Mouse (Mus musculus): ENCODE data around the gene 1810037I17Rik.
"Not testable (repeated sequence)": the region's sequence is repeated elsewhere in the genome, so short reads cannot be mapped to it uniquely, and the experiment has no call there.

1810037I17Rik gene

DNA sequence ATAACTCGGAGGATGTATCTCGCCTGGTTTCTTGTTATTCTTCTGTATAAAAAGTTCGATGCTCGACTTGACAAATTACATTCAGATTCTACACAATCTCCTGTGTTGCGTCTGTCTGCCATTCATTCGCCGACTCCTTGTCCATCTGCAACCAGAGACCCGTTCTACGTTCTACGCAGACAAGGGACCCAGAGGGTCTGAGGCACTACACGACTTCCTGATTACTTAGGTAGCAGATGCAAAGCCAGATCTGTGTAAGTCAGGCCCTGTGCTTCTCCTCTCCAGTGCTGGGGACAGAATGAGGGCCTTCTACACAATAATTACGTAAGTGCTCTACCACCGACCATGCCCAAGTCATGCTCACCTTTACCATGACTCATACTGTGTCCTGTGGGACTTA is 13.2 kb downstream of the 1810037I17Rik start:
- not testable (repeated sequence) for DNase-seq

DNA sequence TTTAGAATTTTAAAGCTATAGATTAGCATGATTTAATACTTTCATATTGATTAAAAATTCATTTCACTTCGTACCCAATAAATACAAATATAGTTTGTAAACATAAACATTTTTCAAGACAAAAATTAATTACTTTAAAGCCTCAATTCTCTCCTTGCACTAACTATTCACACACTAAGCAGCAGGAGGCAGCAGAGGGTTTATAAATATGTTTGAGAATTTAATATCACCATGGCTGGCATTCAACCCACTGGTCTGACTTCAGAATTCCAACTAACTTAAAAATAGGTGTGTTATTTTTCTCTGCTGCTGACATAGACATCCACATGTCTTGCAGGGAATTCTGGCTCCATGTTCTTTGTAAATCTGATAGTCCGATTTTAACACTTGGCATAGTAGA is 15.2 kb downstream of the 1810037I17Rik start:
- no peak for DNase-seq

- DNase-seq, result no peak
These were observed 19.4 kb downstream of the 1810037I17Rik start for GRCm38 (mm10) chr3:122943387-122943890.

GRCm38 (mm10) chr3:122950129-122950528 is 26.1 kb downstream of the 1810037I17Rik start:
- no peak for DNase-seq

DNA sequence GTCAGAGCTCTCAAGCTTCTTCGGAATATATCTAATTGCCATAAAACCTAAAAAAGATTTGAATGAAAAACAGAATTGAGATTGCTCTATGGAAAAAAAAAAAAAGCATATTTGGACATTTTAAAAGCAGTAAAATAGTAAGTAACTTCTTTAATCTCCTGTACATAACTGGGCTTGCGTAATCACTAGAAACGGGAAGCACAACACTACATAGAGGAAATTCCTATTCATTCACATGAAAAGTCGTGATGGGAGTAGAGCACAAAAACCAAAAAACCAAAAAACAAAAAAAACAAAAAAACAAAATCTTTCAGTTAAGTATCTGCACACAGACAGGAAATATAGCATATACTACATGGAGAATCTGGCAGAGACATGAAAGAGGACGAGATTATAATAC is 40.3 kb downstream of the 1810037I17Rik start:
- DNase-seq, result no peak

DNA sequence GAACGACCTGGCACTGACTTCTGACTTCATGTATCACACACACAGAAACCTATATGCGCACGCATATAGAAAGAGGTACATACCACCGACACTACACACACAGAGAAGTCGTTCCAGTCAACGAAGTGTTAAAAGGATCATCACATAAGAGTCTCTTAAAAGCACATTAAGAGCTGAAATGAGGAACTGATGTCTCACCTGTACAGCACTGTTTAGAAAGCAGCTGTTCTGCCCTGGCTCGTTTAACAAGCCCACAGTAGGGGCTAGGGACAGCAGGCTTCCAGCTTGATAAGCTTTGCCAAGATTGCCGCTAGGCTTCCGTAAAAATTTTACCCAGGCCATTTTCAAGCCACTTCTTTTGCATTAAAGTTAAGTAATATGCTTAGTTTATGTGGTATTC is 44.4 kb downstream of the 1810037I17Rik start:
- no peak for DNase-seq

- DNase-seq, result no peak
These were observed 48.3 kb downstream of the 1810037I17Rik start for GRCm38 (mm10) chr3:122972126-122972822.

GRCm38 (mm10) chr3:122974833-122975232 is 50.8 kb downstream of the 1810037I17Rik start:
- no peak for DNase-seq

DNA sequence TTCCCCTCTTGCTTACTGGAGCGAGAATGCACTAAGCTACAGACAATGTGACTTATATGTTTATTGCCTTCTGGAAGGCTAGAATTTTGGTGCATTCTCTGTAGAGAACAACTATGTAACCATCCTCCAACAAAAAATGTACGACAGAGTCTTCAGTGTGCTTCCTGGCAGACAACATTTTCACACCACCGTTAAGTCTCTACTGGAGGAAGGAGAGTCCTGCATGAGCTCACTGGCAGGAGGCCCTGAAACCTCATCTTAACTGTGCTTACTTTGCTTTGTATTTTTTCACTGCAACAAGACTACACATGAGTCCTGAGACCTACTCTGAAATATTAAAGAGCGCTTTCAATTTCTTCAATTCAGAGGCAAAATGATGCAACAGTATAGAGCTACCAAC is 51.4 kb downstream of the 1810037I17Rik start:
- no peak for DNase-seq

Data from cerebellum, adult 8-10 months (tissue).